Mouse (Mus musculus) neural tube, embryonic 10.5 days (tissue): ENCODE results near the gene Kdelc1.
A peak's percentile ranks its signal among the peaks of the same experiment; 100 is the strongest.

Experiments
- DNase-seq: peaks from one replicate; pipeline ENCODE4 v3.0.0-alpha.2; 2017; ENCODE audit warnings: low spot score; ENCODE audit errors: extremely low spot score

Kdelc1 gene

DNA sequence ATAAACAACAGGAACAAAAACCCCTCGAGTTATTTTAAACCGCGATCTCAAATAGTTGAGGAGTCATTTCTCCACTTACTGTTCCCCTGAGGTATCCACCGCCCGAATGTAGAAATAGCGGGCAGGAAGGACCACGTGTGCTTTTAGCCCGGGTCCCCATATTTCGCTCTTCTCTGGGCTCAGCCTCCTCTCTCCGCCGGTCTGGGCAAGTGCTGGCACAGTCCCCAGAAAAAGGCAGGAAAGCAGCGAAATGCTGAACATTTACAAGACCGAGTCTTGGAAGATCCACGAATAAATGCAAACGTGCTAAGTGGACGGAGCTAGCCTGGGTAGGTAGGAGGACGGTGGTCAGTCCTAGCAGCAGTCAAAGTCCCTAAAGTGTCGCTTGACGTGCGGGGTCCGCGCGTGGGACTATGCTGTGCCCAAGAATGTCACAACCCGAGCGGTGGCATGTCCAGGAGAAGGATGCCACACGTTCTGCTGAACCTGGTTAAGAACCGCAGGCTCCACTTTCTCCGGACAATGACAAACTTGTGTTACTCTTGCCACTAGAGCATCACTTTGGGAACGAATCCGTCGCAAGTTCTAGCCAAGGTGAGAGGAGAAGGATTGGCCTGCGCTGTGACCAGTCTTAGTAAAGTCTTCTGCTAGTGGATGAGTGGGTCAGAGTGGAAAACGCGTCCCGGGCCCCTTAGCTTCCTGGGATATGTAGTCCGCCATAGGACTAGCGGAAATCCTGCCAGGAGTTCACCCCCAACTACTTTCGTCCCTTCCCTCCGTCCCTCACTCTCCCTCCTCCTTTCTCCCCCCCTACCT is at the start of gene Kdelc1, which contains the start of gene Bivm:
Kdelc1 (minus strand) TSS at position 570 of the 816 bp plus-strand sequence.
Bivm (plus strand) TSS at position 719 of the 816 bp plus-strand sequence.
- peak; percentile 84 for DNase-seq

DNA sequence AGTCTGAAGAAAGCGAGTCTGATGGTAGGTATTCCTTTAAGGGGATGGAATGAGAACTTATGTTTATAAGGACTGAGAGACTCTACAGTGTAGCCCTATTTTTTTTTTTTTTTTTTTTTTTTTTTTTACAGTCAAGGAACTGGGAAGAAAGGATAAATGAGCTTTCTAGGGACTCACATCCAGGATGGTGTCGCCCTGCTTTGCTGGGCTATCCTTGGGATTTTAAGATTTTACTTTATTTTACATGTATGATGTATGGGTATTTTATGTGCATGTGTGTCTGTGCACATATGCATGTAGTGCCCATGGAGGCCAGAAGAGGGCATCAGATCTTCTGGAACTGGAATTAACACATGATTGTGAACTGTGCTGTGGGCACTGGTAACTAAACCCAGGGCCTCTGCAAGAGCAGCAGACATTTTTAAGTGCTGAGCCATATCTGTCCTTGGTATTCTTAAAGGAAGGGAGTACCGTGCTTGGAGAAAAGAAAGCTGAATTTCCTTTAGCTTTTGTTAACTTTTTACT is 49.3 kb upstream of the Kdelc1 start:
- no peak for DNase-seq

DNA sequence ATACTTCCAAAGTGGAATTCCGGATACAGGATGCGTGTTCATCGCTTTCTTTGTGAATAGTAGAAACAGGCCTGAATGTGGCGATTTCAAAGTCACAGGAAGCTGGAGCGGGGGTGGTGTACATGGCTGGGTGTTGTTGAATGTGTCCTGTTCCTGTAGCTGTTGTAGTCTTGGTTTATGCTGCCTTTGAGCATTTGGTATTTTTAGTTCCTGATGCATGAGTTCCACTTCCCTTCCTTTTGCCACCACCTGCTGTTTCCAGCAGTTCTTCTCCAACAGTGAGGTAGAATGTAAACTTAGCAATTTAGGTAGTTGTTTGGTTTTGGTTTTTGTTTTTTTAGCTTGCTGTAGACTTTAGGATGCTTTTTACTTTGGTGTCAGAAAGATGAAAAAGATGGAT is 43.8 kb upstream of the Kdelc1 start:
- no peak for DNase-seq

DNA sequence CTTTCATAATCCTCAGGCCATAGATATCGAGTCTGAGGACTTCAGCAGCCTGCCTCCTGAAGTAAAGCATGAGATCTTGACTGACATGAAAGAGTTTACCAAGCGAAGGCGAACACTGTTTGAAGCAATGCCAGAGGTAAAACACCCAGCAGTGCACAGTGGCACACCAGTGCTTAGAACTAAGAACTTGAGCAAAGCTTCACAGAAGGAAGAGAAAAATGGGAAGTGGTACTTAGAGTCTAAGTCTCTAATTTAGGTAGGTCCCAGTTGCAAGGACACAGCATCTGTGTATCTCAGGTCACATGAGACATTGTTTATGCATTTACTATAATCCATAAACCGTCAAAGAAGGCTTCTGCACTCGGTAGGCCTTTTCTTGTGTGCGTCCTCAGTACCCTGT is 43.2 kb upstream of the Kdelc1 start:
- no peak for DNase-seq

DNA sequence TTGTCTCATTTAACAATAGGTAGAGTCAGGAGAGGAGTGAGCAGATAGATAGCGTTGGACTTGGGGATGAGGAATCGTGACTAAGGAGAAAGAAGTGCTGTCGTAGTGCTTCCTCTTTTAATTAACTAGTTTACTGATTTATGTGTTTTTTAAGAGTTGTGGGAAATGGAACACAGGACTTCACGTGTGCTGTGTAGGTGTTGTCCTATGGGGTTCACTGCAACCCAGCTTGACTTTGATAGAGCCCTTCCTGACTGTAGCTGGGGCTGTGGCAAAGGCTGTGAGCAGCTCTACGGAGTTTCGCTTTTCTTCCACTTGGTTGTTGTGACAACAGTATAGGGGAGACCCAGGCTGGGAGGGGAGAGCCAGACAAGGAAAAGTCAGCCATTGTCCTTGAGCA is 39.7 kb upstream of the Kdelc1 start:
- no peak for DNase-seq

DNA sequence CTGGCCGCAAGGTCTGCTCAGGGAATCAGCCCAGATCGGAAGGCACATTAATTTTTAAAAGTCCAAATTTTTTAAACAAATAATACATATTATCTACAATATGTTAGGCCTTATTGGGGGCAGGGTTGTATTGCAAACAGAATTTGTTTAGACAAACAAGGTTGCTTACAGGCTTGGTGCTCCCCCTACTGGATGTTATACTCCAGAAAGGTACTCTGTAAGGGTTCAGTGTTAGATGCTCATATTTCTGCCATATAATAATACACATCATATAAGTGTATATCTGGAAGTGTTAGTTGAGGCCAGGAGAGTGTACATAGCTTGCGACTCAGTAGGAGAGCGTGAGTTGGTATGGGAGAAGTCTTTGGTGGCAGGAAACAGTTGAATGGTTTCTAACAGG is 36.7 kb upstream of the Kdelc1 start:
- no peak for DNase-seq

DNA sequence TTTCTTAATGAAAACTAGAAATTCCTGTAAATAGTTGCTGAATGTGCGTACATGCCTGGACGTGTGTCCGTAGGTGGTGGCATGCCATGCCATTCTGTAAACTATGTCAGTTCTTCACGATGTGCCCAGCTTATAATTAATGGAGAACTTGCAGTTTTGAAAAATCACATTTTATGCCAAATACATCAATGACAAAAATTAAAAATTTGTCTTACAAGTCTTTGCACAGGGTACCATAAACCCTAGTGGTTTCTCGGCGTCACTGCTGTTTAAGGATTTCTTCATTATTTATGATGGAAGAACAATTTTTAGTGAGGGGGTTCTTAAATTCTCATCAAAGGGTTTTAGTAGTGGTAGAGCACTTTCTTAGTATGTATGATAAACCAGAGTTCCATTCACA is 30.1 kb upstream of the Kdelc1 start:
- DNase-seq: no peak

DNA sequence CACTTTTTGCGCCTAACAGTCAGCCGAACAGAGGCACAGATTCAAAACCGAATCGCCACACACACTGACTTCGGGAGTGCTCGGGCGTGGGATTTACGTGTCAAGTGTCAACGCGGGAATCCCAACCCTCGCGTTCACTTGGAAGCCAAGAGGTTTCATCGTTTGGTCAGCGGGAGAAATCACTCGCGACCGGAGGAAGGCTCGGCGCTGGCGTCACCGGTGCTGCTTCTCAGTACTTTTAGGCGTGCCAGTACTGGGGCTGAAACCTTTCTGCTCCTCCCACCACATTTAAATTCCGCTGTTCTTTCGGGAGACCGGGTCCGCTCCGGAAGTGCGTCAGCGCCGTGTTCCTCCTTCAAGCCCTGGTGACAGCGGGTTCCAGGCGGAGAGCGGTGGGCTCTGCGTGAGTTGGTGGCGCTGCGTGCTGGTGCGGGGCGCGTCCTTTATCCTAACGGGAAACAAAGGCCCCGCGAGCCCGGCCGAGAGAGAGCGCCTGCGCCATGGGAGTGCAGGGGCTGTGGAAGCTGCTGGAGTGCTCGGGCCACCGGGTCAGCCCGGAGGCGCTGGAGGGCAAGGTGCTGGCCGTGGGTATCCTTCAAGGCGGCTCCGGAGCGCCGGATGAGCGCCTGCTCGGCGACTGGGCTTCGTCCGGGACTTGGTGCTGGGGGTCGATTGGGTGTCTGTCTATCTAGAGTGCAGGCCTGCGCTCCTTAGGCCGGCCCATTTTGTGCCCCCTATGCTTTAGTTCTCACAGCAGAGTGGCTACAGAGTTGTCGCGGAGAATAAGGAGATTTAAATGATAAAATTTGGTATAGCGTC is 29.2 kb upstream of the Kdelc1 start, which contains the start of gene Ercc5:
Ercc5 (plus strand) TSS at position 182 of the 819 bp plus-strand sequence.
- peak; percentile 92 for DNase-seq

DNA sequence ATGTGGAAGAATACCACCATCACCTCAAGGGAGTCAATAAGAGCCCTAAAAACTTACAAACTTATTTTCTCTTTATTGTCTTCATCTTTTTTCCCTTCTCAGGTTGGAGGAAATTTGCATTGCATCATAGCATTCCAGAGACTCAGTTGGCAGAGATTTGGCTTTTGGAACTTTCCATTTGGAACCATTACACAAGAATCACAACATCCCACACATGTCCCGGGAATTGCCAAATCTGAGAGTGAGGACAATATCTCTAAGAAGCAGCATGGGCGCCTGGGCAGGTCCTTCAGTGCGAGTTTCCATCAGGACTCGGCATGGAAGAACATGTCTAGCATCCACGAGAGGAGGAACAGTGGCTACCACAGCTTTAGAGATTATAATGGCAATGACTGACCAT is 24.1 kb upstream of the Kdelc1 start:
- DNase-seq: no peak

DNA sequence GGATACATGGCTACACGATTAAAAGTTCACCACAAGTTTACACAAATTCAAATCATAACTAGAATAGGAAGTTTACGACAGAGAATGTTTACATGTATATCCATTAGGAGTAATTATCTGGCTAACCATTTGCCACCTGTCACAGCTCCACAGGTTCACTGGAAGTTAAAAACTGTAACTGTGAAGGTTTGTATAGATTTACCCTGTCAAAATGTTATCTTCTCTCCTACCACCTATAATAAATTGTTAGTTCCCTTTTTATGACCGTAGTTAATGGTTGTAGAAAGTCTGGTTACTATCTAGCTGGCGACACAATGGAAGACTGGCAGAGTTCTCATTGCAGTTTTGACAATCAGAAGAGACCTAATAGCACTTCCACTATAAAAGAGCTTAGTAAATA is 21.6 kb upstream of the Kdelc1 start:
- DNase-seq: no peak

DNA sequence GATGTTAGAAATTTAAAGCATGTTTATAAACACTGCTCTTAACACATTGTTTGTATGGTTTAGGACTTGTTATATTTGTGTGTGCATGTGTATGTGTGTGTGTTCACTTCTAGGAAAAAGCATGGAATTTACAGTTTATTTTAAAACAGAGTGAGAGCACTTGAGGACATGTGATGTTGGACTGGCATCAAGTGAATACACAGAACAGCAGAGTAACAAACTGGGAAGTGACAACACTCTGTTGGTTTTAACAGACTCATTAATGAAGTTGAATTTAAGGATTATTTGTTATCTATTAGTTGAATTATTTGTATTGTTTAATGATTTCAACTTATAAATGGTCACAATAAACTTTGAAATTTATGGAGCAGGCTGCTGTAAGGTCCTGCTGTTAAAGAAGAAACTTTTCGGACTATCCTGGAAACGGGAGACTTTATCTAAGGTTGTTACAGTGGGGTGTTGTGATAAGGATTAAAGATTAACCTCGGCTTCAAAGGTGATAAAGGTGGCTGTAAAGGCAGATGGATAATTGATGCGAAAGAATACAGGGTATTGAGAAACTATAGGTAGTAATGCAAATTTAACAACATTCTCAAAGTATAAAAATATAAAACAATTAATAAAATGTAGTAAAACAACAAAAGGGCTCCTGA is 11.4 kb upstream of the Kdelc1 start:
- DNase-seq: no peak

DNA sequence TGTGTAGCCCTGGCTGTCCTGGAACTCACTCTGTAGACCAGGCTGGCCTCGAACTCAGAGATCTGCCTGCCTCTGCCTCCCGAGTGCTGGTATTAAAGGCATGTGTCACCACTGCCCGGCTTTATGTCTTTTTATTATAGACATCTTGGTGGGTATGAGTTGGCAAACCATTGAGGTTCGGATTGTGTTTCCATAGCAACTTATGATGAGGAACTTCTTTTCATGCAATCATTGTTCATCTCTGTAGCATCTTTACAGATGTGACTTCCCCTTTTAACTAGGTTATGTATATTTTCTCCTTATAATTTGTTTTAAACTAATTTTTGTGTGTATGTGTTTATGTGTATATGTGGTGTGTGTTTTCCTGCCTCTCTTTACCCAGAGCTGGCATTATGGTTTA is 7.0 kb upstream of the Kdelc1 start:
- no peak for DNase-seq

DNA sequence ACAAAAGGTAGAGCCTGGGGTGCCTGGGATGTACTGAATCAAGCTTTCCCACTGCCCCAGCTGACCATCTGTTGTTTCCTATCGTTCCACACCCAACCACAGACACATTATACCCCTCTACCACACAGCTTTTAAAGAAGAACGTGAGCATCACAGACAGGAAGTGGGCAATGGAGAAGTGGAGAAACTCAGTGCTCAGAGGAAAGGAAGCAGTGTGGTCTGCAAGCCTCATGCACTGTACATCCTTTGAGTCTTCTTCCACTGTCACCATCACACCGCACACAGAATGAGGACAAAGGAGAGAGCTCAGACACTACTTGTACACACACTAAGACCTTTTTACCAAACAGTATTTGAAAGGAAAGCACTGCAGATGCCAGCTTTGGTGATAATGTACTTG is 3.6 kb upstream of the Kdelc1 start:
- no peak for DNase-seq

DNA sequence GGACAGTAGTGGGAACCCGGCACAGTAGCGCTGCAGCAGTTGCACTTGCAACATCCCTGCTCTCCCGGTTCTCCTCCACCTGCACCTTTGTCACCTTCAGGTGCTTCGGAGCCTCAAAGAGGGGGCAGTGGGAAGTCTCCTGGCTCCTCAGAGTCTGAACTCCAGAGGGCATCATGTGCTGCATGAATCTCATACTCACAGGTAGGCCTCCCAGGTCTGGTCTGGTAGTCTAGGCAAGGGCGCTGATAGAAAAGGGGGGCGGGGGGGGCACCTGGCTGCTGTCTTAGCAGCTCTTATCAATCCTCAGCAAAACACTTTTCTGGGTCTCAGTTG is 1.4 kb upstream of the Kdelc1 start:
- no peak for DNase-seq

DNA sequence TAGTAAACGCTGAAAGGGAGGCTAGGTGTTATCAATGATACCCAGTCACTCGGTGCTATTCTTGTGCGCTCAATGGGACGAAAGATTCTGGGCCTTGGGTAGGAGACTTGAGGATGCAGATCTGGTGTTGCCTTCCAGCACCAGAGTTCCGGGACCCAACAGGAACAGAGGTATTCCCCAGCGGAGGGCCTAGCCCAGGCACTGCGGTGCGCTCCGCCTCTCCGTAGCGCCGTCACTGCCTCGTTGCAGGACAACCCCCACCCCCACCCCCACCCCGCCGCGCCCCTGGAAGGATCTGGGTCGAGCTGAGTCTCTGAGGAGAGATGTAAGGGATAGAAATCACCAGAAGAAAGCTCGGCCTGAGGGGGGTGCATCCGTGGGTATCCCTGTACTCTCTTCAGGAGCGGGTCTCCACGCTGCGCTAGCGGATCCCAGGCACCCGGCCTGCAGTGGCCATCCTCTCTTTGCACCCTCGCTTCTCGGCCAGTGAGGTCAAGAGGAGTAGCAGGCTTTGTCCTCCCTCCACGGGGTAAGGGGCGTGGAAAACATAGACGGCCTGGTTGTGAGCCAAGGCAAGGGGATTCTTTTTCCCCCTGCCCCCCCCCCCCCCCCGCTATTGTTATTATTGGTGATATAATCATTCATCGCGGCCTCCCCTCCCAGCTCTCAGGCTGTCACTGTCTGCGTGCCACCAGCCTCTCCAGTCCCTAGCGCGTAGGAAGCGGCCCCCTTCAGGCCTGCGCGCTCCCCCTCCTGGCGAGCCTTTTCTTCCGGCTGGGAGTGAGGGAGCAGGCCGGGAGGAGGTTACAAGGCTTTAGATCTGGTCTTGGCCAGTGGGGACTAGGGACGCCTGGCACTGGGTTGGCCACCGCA is 829 bp upstream of the Kdelc1 start:
- peak; percentile 86 for DNase-seq

DNA sequence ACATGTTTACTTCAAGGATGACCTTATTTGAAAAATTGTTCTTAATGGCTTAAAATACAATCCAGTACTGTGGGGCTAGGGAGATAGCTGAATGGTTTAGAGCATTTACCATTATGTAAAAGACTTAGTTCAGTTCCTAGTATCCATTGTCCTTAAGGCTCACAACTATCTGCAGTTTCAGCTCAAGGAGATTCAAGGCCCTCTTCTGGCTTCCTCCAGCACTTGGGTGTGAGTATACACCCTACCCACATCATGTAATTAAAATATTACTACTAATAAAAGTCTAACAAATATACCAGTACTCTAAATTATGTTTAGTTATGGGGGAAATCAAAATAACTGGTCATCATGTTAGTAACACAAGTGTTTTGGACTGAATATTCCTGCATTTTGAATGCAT is 1.0 kb downstream of the Kdelc1 start:
- DNase-seq: no peak

DNA sequence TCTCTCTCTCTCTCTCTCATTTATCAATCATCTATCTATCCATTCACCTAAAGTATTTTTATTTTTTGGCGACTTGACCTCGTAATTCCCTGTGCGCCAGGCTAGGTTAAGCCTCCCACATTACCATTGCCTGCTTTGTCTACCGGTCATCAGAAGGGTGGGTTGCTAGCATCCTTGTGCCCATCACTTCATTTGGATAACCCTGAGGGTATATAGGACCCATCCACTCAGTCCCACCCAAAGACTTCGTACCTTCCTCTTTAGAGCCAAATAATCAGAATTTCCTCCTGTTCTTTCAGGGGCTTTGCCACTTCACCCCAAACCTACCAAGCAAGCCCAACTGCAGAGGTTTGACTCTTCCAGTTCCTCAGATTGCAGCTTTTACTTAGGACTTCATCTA is 15.7 kb downstream of the Kdelc1 start:
- DNase-seq: peak; percentile 30

DNA sequence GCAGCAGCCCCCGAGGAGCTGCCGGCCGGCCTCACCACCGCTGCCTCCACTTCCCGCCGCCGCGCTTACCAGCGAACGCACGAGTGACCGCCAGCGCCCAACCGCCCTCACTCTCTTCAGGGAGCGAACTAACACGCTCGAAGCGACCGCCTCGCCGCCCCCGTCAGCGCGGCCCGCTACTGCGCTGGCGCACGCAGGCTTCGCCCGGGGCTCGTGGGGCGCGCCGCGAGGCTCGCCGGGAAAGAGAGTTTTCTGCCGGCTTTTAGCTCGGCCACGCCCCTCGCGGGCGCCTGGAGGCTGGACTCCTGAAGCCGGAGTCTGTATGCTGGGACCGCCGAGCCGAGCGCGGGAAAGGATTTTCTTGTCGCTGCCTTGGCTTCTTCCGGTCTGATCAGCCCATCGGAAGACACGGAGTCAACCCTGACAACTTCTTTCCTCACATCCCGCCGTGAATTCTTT is 16.3 kb downstream of the Kdelc1 start, which contains the start of gene Tex30:
Tex30 (minus strand) TSS at position 183 of the 459 bp plus-strand sequence.
- peak; percentile 94 for DNase-seq

DNA sequence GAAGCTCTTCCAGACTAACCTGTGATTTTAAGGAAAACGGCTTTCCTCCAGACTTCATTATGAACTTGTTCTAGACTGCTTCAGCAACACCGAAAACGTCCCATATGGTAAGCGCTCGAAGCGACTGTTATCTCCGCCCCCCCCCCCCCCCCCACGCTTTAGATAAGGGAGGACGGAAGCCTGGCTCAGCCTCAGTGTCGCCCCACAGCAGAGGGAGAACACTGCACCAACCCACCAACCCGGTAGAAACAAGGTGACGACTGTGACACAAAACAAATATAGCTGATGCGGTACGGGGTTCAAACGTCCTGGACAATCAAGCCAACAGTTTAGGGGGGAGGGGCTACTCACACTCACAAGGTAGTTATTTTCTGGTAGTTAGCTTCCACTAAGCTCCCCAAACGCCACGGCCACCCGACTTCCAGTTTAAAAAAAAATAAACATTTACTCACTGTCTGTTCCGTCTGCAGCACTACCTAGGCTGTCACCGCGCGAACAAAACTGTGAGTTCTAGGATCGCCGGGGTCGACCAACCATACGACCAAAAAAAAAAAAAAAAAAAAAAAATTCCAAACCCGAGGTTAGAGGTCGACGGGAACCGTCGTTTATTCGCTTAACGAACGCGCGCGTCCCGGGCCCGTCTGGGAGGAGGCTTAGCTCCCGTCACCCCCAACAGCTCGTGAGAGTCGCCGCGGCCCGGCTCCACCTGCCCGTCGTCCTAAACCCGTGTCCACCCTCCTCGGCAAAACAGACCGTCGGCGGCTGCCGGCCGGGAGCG is 17.0 kb downstream of the Kdelc1 start:
- DNase-seq: peak; percentile 56

DNA sequence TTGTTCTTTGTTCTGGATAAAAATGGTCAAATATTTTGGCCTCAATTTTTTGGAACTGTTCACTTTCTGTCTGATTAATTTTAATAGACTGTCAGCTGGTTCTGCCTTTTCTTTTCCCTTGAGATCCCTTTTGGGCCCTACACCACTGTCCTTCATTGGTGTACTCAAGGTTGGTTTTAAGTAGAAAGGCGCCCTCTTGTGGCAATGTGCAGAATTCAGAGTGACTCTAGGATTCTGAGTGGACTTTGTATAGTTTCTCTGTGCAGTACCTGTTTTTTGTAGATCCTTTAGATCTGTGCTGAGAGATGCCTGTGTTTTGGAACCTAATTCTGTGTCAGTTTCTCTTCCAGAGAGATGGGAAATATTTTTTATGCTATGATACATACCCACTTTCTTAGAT is 54.0 kb downstream of the Kdelc1 start:
- no peak for DNase-seq
